Mouse (Mus musculus) mature B cell (primary cell): Measurements from ENCODE around the gene Klf11.

Experiments
- in situ Hi-C: fragments of 300-500 bp; cut with MboI; formaldehyde crosslinking; loops from 2 replicates; pipeline ENCODE4 v1.14.3; 2019

The Klf11 gene

DNA sequence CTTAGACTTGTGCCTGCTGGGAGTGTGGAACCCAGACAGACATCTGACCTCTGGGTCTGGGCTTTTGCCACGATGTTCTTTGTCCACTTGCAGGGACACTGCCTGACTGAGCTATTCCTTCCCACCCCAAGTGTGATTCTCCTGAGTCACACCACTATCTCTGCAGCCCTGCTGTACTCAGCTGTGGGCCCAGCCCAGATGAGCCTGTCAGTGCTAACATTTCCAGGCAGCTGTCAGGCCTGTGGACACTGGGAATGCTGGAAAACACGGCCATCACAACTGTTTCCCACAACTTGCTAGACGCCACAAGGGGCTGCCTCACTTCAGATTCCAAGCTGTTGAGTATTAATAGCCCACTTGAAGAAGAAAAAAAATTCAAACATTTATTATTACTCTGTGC lies 51.9 kb downstream of the Klf11 start:
- in situ Hi-C loops = loop anchor here (10.0 kb wide), 2 partner anchors 48 to 98 kb away; partner anchors contain the start of gene Klf11

DNA sequence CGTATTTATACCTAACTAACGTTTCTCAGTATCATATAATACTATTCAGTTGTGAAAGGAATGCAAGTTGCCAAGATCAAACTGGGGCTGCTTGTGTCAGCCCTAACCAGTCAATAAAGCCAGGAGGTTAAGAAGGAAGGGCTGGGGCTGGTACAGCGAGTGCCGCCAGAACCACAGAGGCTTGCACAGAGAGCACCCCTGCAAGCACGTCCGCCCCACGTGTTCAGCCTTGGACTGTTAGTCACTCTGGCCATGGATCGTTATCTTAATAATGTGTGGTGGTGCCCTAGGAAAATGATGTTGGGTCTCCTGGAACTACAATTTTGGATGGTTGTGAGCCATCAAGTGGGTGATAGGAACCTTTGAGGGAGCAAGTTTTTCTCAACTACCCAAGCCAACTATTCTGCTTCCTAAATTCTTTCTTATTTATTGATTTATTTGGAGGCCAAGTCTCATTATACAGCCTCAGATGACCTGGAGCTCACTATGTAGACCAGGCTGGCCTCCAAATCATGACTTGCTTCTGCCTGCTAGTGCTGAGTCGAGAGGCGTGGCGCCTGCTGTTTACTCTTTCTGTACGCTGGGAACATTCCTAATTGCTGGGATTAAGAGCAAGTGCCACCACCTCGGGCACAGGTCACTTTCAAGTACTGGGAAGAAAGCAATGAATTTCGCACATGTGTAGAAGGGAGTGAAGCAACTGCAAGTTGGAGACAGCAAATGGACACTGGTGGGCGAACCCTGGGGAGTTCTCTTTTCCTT lies 54.6 kb downstream of the Klf11 start:
- in situ Hi-C loops = loop anchor here (10.0 kb wide), 2 partner anchors 51 to 101 kb away; partner anchors contain the start of gene Klf11

- in situ Hi-C loops = loop anchor here (10.0 kb wide), 2 partner anchors 52 to 102 kb away; partner anchors contain the start of gene Klf11
Observed at GRCm38 (mm10) chr12:24706764-24707479, 55.8 kb downstream of the Klf11 start.

DNA sequence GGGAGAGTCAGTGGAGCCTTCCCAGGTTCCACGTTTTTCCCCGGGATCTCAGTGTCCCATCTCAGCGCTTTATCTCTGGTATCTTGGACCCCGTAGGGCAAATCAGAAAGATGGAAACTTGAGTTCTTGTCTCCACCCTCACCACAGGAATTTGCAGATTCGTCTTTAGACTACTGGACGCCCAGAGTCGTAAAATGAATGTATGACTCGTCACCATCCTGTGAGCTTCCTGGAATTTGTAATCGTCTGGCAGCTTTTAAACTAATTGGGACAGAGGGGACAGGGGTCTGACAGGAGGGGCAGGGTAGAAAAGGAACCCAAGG lies 56.4 kb downstream of the Klf11 start:
- in situ Hi-C loops = loop anchor here (10.0 kb wide), 2 partner anchors 53 to 103 kb away; partner anchors contain the start of gene Klf11

DNA sequence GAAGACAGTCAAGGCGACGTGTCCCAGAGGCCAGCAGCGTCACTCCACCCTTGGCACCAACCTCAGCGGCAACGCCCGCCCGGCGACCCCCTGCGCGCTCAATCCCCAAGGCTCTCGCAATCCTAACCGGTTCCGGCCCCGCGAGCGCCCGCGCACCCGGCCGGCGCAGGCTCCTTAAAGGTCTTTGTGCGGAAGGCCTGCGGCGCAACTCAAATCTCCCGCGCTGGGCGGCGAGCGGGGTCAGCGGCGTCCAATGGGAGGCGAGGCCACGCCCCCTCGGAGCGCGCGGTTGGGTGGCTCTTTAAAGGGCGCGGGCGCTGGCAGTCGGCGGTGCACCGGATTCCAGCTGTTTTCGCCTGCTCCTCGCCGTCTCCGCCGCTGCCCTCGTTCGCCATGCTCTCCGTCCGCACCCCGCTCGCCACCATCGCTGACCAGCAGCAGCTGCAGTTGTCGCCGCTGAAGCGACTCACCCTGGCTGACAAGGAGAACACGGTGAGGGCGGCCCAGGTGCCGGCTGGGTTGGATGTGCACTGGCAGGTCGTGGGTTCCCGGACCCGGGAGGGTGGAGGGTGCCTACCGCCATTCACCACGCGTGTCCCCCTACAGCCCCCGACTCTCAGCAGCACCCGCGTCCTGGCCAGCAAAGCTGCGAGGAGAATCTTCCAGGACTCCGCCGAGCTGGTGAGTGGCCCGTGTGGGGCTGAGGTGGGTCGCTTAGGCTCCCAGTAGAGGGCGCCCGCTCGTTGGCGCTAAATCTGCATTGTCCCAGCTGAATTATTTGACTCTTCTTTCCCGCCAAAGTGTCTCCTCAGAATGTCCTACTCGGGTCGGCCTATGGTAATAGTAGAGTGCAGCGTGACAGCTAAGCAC lies 57.1 kb downstream of the Klf11 start, which contains the start of gene Rrm2:
Gene Rrm2, plus strand, starts transcription at position 288 of the 870 bp plus-strand sequence.
- in situ Hi-C loops = loop anchor here (10.0 kb wide), 2 partner anchors 53 to 103 kb away; partner anchors contain the start of gene Klf11

DNA sequence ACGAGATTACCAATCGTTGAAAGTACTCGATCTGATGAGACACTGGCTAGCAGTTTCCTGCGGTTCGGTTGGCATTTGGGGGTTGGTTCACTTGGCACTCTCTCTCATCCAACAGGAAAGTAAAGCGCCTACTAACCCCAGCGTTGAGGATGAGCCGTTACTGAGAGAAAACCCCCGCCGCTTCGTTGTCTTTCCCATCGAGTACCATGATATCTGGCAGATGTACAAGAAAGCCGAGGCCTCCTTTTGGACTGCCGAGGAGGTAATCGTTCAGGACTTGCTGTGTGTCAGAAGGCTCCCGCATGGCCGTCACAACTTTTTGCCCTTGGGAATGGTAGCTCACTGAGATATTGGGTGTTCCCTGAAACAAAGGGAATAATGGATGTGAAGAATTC lies 57.7 kb downstream of the Klf11 start:
- in situ Hi-C loops = loop anchor here (10.0 kb wide), 2 partner anchors 54 to 104 kb away; partner anchors contain the start of gene Klf11

DNA sequence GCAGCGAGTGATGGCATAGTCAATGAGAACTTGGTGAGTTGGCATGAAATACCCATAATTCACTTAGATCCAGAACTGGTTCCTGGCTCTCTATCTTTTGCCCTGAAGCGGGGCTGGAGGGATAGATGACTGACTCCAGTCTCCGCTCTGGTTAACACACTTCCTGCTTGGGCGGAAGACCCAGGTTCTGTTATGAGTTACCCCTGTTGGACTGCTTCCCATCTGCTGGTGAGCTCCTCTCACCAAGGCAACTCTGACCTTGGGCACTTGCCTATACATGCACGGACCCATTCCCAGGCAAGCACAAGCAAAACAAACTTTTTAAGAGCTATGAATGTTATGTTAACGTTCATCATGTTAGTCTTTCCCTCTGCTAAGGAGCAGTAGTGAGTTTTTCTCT lies 58.3 kb downstream of the Klf11 start:
- in situ Hi-C loops = loop anchor here (10.0 kb wide), 2 partner anchors 55 to 105 kb away; partner anchors contain the start of gene Klf11

- in situ Hi-C loops = loop anchor here (10.0 kb wide), 3 partner anchors 55 to 265 kb away; partner anchors contain the start of genes Kidins220 and Klf11
Observed at GRCm38 (mm10) chr12:24709831-24710508, 58.9 kb downstream of the Klf11 start.

- in situ Hi-C loops = loop anchor here (10.0 kb wide), 1 partner anchor 264 kb away; the partner anchor contains the start of gene Kidins220
Observed at GRCm38 (mm10) chr12:24710672-24711071, 59.6 kb downstream of the Klf11 start.
